Mouse (Mus musculus): ENCODE measurements around the gene Arhgap15.
A peak's percentile ranks its signal among the peaks of the same experiment; 100 is the strongest.

Gene Arhgap15

DNA sequence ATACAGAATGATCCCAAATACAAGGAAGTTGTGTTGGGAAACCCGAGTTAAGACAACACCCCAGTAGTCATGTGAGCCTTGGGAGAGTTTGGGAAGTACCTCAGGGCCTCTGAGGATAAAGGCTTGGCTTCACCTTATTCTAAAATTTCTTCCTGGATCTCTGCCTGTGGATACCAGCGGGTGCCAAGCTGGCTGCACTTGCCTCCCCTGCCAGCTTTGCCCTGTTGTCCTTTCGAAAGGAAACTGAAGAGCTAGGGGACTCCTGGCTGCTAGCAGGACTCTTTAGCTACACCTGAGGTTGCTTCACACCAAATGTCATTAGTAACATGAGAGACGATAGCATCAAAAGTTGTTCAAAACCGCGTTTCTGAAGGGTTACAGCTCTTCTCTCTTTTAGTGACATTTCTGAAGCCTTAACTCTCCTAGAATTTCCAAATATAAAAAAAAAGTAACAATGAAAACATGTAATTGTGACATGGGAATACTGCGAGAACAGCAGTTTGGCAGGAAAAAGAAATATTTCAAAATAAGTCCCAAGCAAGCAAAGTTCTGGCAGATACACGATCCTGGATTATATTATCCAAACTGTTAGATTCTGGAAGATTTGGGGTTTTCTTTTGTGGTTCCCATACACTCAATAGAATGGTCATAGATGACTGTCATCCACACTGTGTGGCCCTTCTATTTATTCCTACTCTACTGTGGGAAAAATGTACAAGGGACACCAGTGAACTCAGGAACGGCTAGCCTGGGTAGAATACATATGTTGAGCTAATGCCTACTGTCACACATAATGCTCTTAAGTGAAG is 364.6 kb downstream of the Arhgap15 start:
- peak in 1 of 2 experiments; percentile 34 for DNase-seq

- DNase-seq: no peak
Observed at GRCm38 (mm10) chr2:44114296-44114695, 365.7 kb downstream of the Arhgap15 start.

DNA sequence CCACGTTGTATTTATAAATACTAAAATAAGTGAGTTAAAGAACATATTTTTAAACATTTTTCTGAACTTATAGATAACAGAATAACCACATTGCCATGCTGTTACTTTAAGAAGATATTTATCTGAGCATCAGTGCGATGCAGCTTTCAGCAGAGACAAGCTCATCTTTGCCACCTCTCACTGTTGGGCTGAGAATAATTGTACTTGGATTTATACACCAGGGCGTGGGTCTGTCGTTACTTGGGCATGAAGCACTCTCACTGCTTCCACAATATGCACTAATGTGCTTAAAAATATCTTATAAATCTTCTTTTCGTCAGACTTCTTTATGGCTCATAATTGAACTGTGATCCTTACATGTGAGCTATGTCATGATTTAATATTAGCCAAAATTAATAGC is 372.5 kb downstream of the Arhgap15 start:
- no peak for DNase-seq

- no peak for DNase-seq
Observed at GRCm38 (mm10) chr2:44123246-44123645, 374.6 kb downstream of the Arhgap15 start.

GRCm38 (mm10) chr2:44124093-44124492 is 375.5 kb downstream of the Arhgap15 start:
- DNase-seq: no peak

DNA sequence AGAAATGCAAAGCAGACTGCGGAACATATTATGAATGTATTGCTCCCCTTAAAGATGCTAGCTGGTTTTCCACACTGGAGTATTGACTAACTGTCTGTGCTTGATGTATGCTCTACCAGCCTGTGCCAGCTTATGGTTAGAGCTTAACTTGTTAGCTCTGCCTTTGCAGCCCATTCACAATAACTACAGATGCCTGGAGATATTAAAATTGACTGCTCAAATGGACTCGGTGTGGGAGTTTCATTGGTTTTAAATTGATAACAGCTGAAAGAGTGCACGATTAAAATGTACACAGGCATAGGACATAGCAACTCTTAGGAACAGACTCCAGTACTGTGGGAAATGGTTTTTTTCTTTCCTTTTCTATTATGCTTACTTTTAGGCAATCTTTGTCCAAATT is 376.1 kb downstream of the Arhgap15 start:
- DNase-seq: no peak

GRCm38 (mm10) chr2:44126044-44126695 is 377.5 kb downstream of the Arhgap15 start:
- DNase-seq: no peak

DNA sequence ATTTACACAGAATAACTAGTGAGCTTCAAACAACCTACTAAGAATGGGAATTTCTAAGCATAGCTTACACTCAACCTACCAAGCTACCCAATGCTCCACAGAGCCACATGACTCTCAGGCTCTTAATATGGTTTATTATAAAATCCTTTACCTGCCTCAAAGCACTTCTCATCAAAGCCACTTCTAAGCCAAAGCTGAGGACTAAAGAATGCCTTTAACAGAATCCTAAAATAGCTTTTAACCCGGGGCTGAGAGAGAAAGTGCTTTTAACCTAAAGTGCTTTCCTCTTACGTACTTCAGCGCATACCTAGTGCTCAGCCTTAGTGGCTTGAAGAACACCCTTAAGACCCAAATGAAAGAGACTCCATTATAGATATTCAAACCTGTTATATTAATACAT is 380.9 kb downstream of the Arhgap15 start:
- DNase-seq: no peak

DNA sequence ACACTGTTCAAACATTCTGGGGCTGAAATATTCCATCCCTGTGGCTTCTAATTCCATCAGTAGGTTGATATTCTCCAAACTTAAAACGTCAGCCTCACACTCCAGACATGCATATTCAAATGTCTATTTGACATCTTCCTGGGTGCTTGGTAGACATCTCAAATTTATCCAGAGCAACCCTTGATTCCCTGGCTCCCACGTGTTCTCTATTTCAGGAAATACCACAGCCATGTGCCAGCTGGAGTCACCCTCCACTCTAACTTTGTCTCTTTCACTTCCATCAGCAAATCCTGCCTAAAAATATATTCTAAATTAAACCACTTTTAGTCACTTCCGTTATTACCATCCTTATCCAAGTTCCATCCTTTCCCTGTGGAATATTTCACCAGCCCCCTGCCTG is 382.6 kb downstream of the Arhgap15 start:
- no peak for DNase-seq

- no peak for DNase-seq
Observed at GRCm38 (mm10) chr2:44134796-44135195, 386.2 kb downstream of the Arhgap15 start.

- DNase-seq: no peak
Observed at GRCm38 (mm10) chr2:44140455-44140854, 391.8 kb downstream of the Arhgap15 start.

DNA sequence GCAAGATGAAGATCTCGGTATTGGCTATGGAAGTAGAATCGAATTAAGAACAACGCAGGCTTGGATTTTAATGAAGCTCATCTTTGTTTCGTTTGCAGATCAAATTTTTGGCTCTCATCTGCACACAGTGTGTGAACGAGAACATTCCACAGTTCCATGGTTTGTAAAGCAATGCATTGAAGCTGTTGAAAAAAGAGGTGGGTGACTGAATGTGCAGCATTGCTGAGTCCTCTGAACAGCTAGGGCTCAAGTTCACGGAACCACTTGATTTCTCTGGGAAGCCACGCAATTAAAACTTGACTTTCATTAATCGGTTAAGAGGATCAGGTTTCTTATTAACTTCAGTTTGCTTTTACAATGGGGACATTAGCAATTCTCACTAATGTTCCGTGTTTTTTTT is 393.5 kb downstream of the Arhgap15 start:
- DNase-seq: no peak

DNA sequence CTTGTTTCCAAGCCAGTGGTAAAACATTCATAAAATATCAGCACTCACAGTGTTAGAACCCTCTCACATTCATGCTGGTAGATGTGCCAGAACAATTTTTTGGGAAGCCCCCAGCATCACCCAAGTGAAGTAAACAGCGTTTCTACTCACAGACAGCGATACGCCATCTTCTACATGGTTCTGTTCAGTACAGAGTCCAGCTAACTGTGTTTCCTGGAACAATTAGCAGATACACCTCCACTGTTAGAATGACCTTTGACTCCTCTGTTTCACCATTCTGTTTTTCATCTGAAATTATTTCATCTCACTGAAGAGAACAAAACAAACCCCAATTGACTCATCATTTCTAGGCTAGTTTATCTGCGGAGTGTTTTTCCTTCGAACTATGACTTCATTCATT is 394.0 kb downstream of the Arhgap15 start:
- DNase-seq: no peak

DNA sequence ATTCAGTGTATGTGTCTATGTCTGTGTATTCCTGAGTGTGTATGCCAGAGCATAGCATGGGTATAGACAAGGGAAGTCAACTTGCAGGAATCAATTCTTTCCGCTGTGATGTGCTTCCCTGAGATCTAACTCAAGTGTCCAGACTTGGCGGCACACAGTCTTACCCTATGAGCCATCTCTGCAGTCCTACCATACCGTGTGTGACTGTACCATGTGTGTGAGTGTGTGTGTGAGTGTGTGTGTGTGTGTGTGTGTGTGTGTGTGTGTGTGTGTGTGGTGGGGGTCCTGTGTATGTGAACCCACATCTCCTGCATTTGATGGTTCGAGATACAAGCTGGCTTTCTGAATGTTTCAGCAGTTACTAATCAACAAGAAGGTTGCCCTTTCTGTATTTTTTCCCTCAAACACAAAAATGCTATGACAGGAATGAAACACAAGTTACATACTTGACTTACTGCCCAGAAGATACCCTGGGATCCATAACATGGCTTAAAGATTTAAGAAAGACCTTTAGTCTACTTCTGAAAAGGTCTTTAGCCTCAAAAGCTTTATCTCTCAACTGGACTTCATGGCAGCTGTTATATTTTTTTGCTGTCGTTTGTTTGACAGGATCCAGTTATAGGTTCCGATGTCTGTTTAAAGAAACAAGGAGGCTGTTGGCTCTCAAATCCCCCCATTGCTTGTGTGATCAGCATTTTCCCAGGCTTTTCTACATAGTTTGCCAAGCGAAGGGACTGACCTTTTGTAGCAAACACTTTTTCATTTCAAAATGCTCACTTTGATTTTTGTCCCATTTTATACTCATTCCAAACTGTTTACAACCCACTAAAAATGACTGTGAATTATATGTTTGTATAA is 397.7 kb downstream of the Arhgap15 start:
- no peak for DNase-seq

- DNase-seq: no peak
Observed at GRCm38 (mm10) chr2:44147486-44147885, 398.9 kb downstream of the Arhgap15 start.

GRCm38 (mm10) chr2:44147971-44148370 is 399.3 kb downstream of the Arhgap15 start:
- DNase-seq: peak in 1 of 2 experiments; percentile 7

GRCm38 (mm10) chr2:44148550-44149100 is 400.0 kb downstream of the Arhgap15 start:
- no peak for DNase-seq

GRCm38 (mm10) chr2:44152301-44152700 is 403.7 kb downstream of the Arhgap15 start:
- DNase-seq: no peak

GRCm38 (mm10) chr2:44160358-44160757 is 411.7 kb downstream of the Arhgap15 start:
- DNase-seq: no peak

DNA sequence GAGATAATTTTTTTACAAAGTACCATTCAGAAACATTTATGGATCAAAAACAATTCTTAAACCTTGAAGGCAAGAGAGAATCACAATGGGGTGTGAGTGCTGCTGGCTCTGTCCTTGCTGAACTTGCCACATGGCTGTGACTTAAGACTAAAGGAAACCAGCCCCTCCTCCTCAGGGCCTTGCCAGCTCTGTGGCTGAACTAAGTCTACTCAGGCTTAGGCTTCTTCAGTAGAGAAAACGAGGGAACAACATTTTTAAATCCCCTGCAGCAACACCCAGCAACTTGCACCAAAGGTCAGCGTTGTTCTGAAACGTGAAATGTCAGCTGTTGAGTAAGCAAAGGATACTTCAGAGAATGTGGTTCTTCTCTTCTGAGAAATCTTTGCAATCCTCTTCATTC is 417.2 kb downstream of the Arhgap15 start:
- DNase-seq: no peak

- no peak for DNase-seq
Observed at GRCm38 (mm10) chr2:44166716-44167115, 418.1 kb downstream of the Arhgap15 start.

- DNase-seq: peak in 1 of 2 experiments; percentile 8
Observed at GRCm38 (mm10) chr2:44184476-44184875, 435.9 kb downstream of the Arhgap15 start.

GRCm38 (mm10) chr2:44190749-44191148 is 442.1 kb downstream of the Arhgap15 start:
- DNase-seq: no peak

All from cerebellum, postnatal 25 days (tissue).